Mouse (Mus musculus): Measurements from ENCODE around the gene Ddc. TPM values are rescaled to one million over a fixed set of nuclear protein-coding genes. Genes with fewer than 3 reads are reported as not detected.

Gene Ddc
- total RNA-seq, 2 experiments from 2014 or later: 5.4 TPM

GRCm38 (mm10) chr11:11830884-11831495 is 67.0 kb downstream of the Ddc start:
- intact Hi-C loops (cut with DNase I): no loop called here
- DNase-seq (ENCODE audit: low spot score in 2 of 2): no peak

GRCm38 (mm10) chr11:11829161-11830000 is 68.6 kb downstream of the Ddc start:
- intact Hi-C loops (cut with DNase I): no loop called here
- DNase-seq (ENCODE audit: low spot score in 2 of 2): no peak

- DNase-seq (ENCODE audit: low spot score in 2 of 2): no peak
- intact Hi-C loops (cut with DNase I): no loop called here
Measured at GRCm38 (mm10) chr11:11828761-11829160, 69.2 kb downstream of the Ddc start.

GRCm38 (mm10) chr11:11828251-11828650 is 69.7 kb downstream of the Ddc start:
- intact Hi-C loops (cut with DNase I): no loop called here
- no peak for DNase-seq (ENCODE audit: low spot score in 2 of 2)

- intact Hi-C loops (cut with DNase I): no loop called here
- no peak for DNase-seq (ENCODE audit: low spot score in 2 of 2)
Measured at GRCm38 (mm10) chr11:11826475-11826874, 71.5 kb downstream of the Ddc start.

GRCm38 (mm10) chr11:11825670-11826069 is 72.3 kb downstream of the Ddc start:
- DNase-seq (ENCODE audit: low spot score in 2 of 2): no peak
- intact Hi-C loops (cut with DNase I): no loop called here

- DNase-seq (ENCODE audit: low spot score in 2 of 2): no peak
- intact Hi-C loops (cut with DNase I): loop anchor here (5.0 kb wide), 2 partner anchors 467 to 712 kb away; no protein-coding TSS in a partner anchor
Measured at GRCm38 (mm10) chr11:11824970-11825635, 72.8 kb downstream of the Ddc start.

GRCm38 (mm10) chr11:11823980-11824911 is 73.7 kb downstream of the Ddc start:
- no peak for DNase-seq (ENCODE audit: low spot score in 2 of 2)
- intact Hi-C loops (cut with DNase I): loop anchor here (5.0 kb wide), 2 partner anchors 468 to 713 kb away; no protein-coding TSS in a partner anchor

GRCm38 (mm10) chr11:11822181-11823095 is 75.5 kb downstream of the Ddc start:
- intact Hi-C loops (cut with DNase I): loop anchor here (5.0 kb wide), 2 partner anchors 470 to 715 kb away; no protein-coding TSS in a partner anchor
- DNase-seq (ENCODE audit: low spot score in 2 of 2): no peak

GRCm38 (mm10) chr11:11821387-11821975 is 76.5 kb downstream of the Ddc start:
- intact Hi-C loops (cut with DNase I): loop anchor here (2.0 to 5.0 kb wide), 3 partner anchors 471 to 716 kb away; no protein-coding TSS in a partner anchor
- no peak for DNase-seq (ENCODE audit: low spot score in 2 of 2)

GRCm38 (mm10) chr11:11820737-11821136 is 77.2 kb downstream of the Ddc start:
- intact Hi-C loops (cut with DNase I): loop anchor here (1.0 to 5.0 kb wide), 4 partner anchors 153 to 717 kb away; no protein-coding TSS in a partner anchor
- no peak for DNase-seq (ENCODE audit: low spot score in 2 of 2)

- intact Hi-C loops (cut with DNase I): loop anchor here (1.0 to 5.0 kb wide), 4 partner anchors 153 to 717 kb away; no protein-coding TSS in a partner anchor
- DNase-seq (ENCODE audit: low spot score in 2 of 2): peak; percentile 65 to 66
Measured at GRCm38 (mm10) chr11:11820251-11820650, 77.7 kb downstream of the Ddc start.

- intact Hi-C loops (cut with DNase I): no loop called here
- no peak for DNase-seq (ENCODE audit: low spot score in 2 of 2)
Measured at GRCm38 (mm10) chr11:11819206-11819605, 78.7 kb downstream of the Ddc start.

GRCm38 (mm10) chr11:11818797-11819196 is 79.1 kb downstream of the Ddc start:
- intact Hi-C loops (cut with DNase I): no loop called here
- no peak for DNase-seq (ENCODE audit: low spot score in 2 of 2)

GRCm38 (mm10) chr11:11815737-11816136 is 82.2 kb downstream of the Ddc start:
- DNase-seq (ENCODE audit: low spot score in 2 of 2): no peak
- intact Hi-C loops (cut with DNase I): no loop called here

GRCm38 (mm10) chr11:11811906-11812480 is 86.0 kb downstream of the Ddc start:
- intact Hi-C loops (cut with DNase I): loop anchor here (2.0 to 5.0 kb wide), 3 partner anchors 163 to 745 kb away; no protein-coding TSS in a partner anchor
- peak; percentile 56 to 64 for DNase-seq (ENCODE audit: low spot score in 2 of 2)

All from left cerebral cortex, postnatal 36 days (tissue).